Mouse (Mus musculus) small intestine, adult 2 months (tissue): ENCODE results near the gene Alad. TPM values are rescaled to one million over a fixed set of nuclear protein-coding genes. Genes with fewer than 3 reads are reported as not detected.
A peak's percentile ranks its signal among the peaks of the same experiment; 100 is the strongest.

Experiments
- H3K27ac ChIP-seq: fragments of 200-500 bp; 2 replicates; pipeline ENCODE4 v1.5.1; 2012; ENCODE audit warnings: low read depth, low read length, control low read depth, inconsistent platforms; ENCODE audit not compliant: insufficient read depth
- H3K27me3 ChIP-seq: fragments of 200-500 bp; 2 replicates; pipeline ENCODE4 v1.6.1; 2012; ENCODE audit warnings: mild to moderate bottlenecking, moderate library complexity, low read length, inconsistent platforms; ENCODE audit not compliant: control insufficient read depth, insufficient read depth
- H3K36me3 ChIP-seq: fragments of 200-500 bp; 2 replicates; pipeline ENCODE4 v1.6.1; 2012; ENCODE audit warnings: mild to moderate bottlenecking, low read length, control low read depth, inconsistent platforms; ENCODE audit not compliant: control insufficient read depth, insufficient read depth
- H3K4me1 ChIP-seq: fragments of 200-500 bp; 2 replicates; pipeline ENCODE4 v1.6.1; 2012; ENCODE audit warnings: low read length, inconsistent platforms, mixed read lengths; ENCODE audit not compliant: control insufficient read depth, insufficient read depth, insufficient read length
- H3K4me3 ChIP-seq: fragments of 200-500 bp; 2 replicates; pipeline ENCODE4 v1.5.1; 2012; ENCODE audit warnings: low read depth, mild to moderate bottlenecking, control low read depth, inconsistent platforms, low read length, moderate library complexity
- CTCF ChIP-seq: fragments of 200-500 bp; IDR thresholded peaks from 2 replicates; pipeline ENCODE4 v1.5.1; 2012; ENCODE audit warnings: low read depth, mild to moderate bottlenecking, control low read depth, inconsistent platforms, low read length, moderate library complexity, mixed read lengths; ENCODE audit not compliant: insufficient replicate concordance, insufficient read length; ENCODE audit errors: extremely low read depth
- POLR2A ChIP-seq: fragments of 200-500 bp; IDR thresholded peaks from 2 replicates; pipeline ENCODE4 v1.6.1; 2012; ENCODE audit warnings: low read depth, mild to moderate bottlenecking, control low read depth, inconsistent platforms, low read length, moderate library complexity
- WGBS: fragments of 180-500 bp; shearing (Covaris S2); methylation state at CpG from one replicate; pipeline ENCODE4 v1.1.7; 2018; 5-methylcytosine and 5-hydroxymethylcytosine counted together
- polyA plus RNA-seq: library from polyadenylated mRNA; depleted of rRNA; stranded (reverse); fragments of >200 nt; gene quantifications from 2 replicates; pipeline ENCODE4 v1.2.3, GENCODE M21; 2012; rRNA removed

The Alad gene
- 110 and 142 TPM in 2 replicates for polyA plus RNA-seq

- TF ChIP-seq POLR2A (peak; percentile 87; the same call in 1 of the 2 replicates), CTCF (no peak)
- Histone ChIP-seq H3K4me1 (peaks cover 22% of the 10 kb centered on the region), H3K4me3 (peak within 1 kb of the TSS; percentile 91), H3K27ac (peak within 1 kb of the TSS; percentile 85), H3K36me3 (no peaks in the 10 kb centered on the region), H3K27me3 (no peaks in the 10 kb centered on the region)
- WGBS, result under 1% methylated on average over 37 of the region's 37 CpGs
Observed at GRCm38 (mm10) chr4:62519849-62520233, at the start of gene Alad. Alad (minus strand) TSS chr4:62519918.

GRCm38 (mm10) chr4:62568359-62568758 is 48.6 kb upstream of the Alad start:
- H3K27ac ChIP-seq, result no peak overlapping the region
- no peaks in the 10 kb centered on the region for H3K36me3 ChIP-seq
- peaks cover 5% of the 10 kb centered on the region; the same call in 1 of the 2 replicates for H3K4me1 ChIP-seq
- WGBS, result 45% methylated on average over 1 of the region's 1 CpGs
- TF ChIP-seq CTCF (no peak), POLR2A (no peak)
- H3K4me3 ChIP-seq, result no peak overlapping the region
- no peaks in the 10 kb centered on the region for H3K27me3 ChIP-seq

DNA sequence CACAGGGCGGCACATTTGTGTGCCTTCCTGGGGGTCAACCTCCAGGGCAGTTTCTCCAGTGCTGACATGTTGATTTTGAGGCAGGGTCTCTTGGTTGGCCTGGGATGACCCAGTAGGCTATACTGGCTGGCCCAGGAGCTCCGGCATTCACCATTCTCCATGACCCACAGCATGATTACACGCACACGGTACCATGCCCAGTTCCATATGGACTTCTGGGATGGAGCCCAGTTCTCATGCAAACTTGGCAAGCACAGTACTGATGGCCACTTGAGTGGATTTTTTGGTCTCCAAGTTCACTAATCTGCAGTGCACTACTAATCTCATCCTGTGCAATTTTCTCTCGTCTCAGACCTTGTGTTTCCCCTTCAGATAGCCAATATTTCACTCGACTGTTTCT is 48.0 kb upstream of the Alad start:
- H3K4me3 ChIP-seq, result no peak overlapping the region
- no peaks in the 10 kb centered on the region for H3K27me3 ChIP-seq
- no peak overlapping the region for H3K27ac ChIP-seq
- no peaks in the 10 kb centered on the region for H3K36me3 ChIP-seq
- no peak for TF ChIP-seq CTCF
- TF ChIP-seq POLR2A, result no peak
- 84% methylated on average over 6 of the region's 6 CpGs for WGBS
- H3K4me1 ChIP-seq, result peaks cover 5% of the 10 kb centered on the region; the same call in 1 of the 2 replicates

- Histone ChIP-seq H3K4me1 (peaks cover 5% of the 10 kb centered on the region; the same call in 1 of the 2 replicates), H3K27ac (no peak overlapping the region), H3K4me3 (no peak overlapping the region), H3K27me3 (no peaks in the 10 kb centered on the region), H3K36me3 (no peaks in the 10 kb centered on the region)
- TF ChIP-seq CTCF, result no peak
- no peak for TF ChIP-seq POLR2A
- 38% methylated on average over 4 of the region's 4 CpGs for WGBS
Observed at GRCm38 (mm10) chr4:62566530-62566929, 46.8 kb upstream of the Alad start.

DNA sequence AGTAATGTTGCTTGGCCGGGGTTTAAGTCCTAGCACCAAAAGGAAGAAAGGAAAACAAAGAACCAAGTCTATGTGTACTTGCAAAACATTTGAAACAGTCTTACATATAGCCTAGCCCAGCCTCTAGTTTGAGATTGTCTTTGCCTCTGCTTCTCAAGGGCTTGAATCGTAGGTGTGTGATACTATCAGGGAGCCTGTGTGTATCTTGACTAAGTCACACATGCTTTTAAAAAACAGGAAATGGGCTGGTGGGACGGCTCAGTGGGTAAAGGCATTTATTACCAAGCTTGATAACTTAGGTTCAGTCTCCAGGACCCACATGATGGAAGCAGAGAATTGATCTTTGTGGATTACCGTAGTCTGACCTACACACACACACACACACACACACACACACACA is 42.3 kb upstream of the Alad start:
- Histone ChIP-seq H3K4me1 (peaks cover 5% of the 10 kb centered on the region; the same call in 1 of the 2 replicates), H3K4me3 (no peak overlapping the region), H3K36me3 (no peaks in the 10 kb centered on the region), H3K27me3 (no peaks in the 10 kb centered on the region), H3K27ac (no peak overlapping the region)
- no peak for TF ChIP-seq POLR2A
- TF ChIP-seq CTCF, result no peak
- 60% methylated on average over 4 of the region's 4 CpGs for WGBS

DNA sequence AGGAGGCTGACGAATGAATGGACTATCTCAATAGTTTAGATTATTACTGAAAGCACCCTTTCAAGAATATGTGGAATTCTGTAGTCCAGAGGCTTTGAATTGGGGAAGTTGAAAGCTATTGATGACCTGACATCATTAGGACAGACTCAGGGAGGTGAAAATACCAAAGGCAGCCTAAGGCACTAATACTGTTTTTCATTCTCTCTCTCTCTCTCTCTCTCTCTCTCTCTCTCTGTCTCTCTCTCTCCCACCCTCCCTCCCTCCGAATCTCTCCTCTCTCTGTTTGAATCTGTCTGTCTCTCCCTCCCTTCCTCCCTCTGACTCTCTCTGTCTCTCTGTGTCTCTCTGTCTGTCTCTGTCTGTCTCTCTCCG is 41.9 kb upstream of the Alad start:
- H3K4me3 ChIP-seq, result no peak overlapping the region
- H3K36me3 ChIP-seq, result no peaks in the 10 kb centered on the region
- 42% methylated on average over 3 of the region's 3 CpGs for WGBS
- TF ChIP-seq CTCF (no peak), POLR2A (no peak)
- no peak overlapping the region for H3K27ac ChIP-seq
- peaks cover 5% of the 10 kb centered on the region; the same call in 1 of the 2 replicates for H3K4me1 ChIP-seq
- H3K27me3 ChIP-seq, result no peaks in the 10 kb centered on the region

- Histone ChIP-seq H3K4me1 (peaks cover 3% of the 10 kb centered on the region; the same call in 1 of the 2 replicates), H3K27ac (no peak overlapping the region), H3K27me3 (no peaks in the 10 kb centered on the region), H3K4me3 (no peak overlapping the region), H3K36me3 (no peaks in the 10 kb centered on the region)
- TF ChIP-seq POLR2A (no peak), CTCF (no peak)
- 23% methylated on average over 4 of the region's 4 CpGs for WGBS
Observed at GRCm38 (mm10) chr4:62560963-62561629, 41.4 kb upstream of the Alad start.
